Mouse (Mus musculus) E14TG2a.4 (cell line): ENCODE results near the gene Kmt2b.
A peak's percentile ranks its signal among the peaks of the same experiment; 100 is the strongest.

ENCODE experiments used
- CTCF ChIP-seq: conservative IDR thresholded peaks from 2 replicates; pipeline ENCODE4 v1.5.1; 2014; ENCODE audit warnings: low read length
- NANOG ChIP-seq: IDR thresholded peaks from 2 replicates; pipeline ENCODE4 v1.6.1; 2014; ENCODE audit warnings: borderline replicate concordance, low read length, mixed read lengths

DNA sequence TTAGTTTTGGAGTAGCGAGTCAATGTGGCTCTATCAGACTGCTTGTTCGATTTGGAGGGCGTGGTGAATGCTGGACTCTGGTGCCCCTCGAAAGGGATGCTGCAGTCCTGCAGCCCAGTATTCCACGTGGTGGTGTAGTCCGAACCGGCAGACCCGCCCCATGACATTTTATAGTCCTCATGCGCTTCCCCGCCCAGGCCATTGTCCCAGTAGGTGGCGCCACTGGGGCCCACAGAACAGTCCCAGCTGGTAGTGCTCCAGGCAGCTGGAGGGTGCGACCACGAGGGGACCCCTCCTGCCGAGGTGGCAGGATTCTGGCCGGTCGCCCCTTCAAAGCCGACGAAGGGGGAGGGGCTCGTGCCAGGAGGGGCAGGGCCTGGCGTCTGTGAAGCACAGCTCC, 46.1 kb upstream of the Kmt2b start:
- TF ChIP-seq CTCF (peak; percentile 72), NANOG (no peak)
